Mouse (Mus musculus): ENCODE data around the gene Apc2. TPM values are rescaled to one million over a fixed set of nuclear protein-coding genes. Genes with fewer than 3 reads are reported as not detected.
A peak's percentile ranks its signal among the peaks of the same experiment; 100 is the strongest.
"Not testable (repeated sequence)": the region's sequence is repeated elsewhere in the genome, so short reads cannot be mapped to it uniquely, and the experiment has no call there.

The Apc2 gene
- polyA plus RNA-seq, 1 experiment from 2014 or later: 0.12 TPM

DNA sequence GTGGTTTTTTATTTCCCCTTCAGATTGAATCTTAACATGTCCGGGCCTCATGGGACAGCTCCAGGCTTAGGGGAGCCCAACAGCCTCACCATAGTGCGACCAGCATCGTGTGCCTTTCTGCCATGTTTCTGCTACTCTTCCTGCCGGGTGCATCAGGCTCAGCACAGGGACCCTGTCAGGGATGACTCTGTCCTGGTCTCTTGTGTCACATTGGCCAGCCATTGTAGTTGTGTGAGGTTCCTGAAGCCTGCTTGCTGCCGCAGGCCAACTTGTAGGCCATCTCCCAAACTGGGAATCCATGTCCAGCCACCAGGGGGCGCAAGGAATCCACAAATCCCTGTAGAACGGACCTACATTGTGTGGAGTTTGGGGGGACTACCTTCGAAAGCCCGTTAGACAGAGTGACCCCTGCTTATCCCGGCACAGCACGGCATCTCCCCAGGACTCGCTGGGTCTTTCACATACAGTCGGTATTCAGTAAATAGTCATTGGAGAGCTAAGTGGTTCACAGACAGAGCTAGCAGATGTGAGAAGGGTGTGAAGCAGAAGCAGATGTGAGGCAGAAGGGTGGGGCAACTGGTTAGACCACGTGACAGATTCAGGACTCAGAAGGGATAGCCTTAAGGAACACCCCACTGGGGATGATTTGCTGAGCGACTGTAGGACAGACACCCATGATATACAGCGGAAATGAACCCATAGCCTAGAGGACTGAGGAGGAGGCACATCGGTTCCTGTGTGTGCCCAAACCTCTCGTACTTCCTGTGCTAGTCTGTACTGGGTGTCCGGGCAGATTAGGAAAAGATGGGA, 44.4 kb downstream of the Apc2 start:
- Histone ChIP-seq H3K4me2 (peak overlapping the region; percentile 65), H3K4me1 (replicated peaks) (peaks cover 66% of the 10 kb centered on the region), H3K9ac (0 out of 2 replicates have a peak overlapping the region, but pooled peaks have one; percentile 7), H3K4me3 (replicated peaks) (peak overlapping the region; percentile 27), H3K9me3 (replicated peaks) (no peaks in the 10 kb centered on the region), H3K36me3 (replicated peaks) (peaks cover 17% of the 10 kb centered on the region), H3K27me3 (peaks cover 44% of the 10 kb centered on the region), H3K27ac (replicated peaks) (no peak overlapping the region)
- 15% methylated on average over 19 of the region's 19 CpGs for WGBS (ENCODE audit: insufficient replicate concordance)
- ATAC-seq (ENCODE audit: insufficient read depth): 0 out of 2 replicates have a peak, but pooled peaks have one; percentile 6

DNA sequence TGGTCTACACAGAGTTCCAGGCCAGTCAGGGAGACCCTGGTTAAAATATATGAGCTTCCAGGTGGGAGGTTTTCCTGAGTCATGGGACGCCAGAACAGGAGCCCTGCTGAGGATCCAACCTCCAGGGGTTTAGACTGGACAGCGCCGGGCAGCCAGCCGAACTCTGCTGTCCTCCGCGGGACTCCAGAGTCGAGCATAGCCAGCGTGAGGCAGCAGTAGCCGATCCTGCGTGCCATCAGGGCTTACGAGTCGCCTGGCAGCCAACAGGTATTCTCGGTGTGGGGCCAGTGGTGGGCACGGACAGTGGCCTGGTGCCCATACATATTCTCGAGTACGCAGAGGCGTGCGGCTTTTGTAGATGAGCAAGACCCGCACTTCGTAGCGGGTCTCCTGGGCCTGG, 45.2 kb downstream of the Apc2 start:
- WGBS (ENCODE audit: insufficient replicate concordance): 26% methylated on average over 21 of the region's 21 CpGs
- Histone ChIP-seq H3K36me3 (replicated peaks) (peaks cover 8% of the 10 kb centered on the region), H3K27me3 (peaks cover 53% of the 10 kb centered on the region), H3K4me2 (no peak overlapping the region), H3K4me3 (replicated peaks) (no peak overlapping the region), H3K4me1 (replicated peaks) (peaks cover 74% of the 10 kb centered on the region), H3K27ac (replicated peaks) (no peak overlapping the region), H3K9ac (no peak overlapping the region), H3K9me3 (replicated peaks) (no peaks in the 10 kb centered on the region)
- ATAC-seq (ENCODE audit: insufficient read depth): no peak

DNA sequence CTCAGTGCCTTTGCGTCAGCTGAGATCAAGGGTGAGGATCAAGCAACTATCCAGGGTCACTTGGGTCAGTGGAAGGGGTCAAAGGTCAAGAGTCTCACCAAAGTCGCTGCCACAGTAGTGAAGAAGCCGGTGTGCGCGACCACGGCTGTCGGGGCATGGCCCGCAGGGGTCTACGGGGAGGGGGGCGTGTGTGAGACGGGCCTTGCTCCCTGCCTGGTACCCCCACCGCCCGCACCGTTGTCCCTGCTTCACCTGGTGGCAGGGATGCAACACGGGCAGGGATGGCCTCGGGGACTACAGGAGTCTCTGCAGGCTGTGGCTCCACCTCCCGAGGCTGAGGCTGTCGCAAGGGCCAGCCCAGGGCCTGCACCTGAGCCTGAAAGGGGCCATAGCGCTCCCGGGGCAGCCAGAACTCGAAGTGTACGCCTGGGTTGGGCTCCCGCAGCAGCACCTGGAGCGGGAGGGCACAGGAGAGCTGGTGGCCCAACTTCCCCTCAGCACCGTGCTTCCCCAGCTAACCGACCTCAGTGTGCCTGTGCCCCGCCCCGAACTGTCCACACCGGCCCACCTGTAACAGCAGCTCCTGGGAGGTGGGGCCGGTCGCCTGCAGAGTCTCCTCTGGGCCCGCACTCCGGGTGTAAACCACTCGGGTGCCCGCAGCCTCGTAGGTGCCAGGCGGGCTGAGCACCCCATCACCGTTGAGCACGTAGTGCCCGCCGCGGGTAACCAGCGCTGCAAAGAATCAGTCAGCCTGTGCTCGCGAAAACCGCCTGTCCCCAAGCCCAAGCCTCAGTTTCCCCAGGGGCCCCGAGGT, 45.9 kb downstream of the Apc2 start:
- peaks cover 69% of the 10 kb centered on the region for H3K4me1 ChIP-seq (replicated peaks)
- no peak overlapping the region for H3K9ac ChIP-seq
- H3K27me3 ChIP-seq: peaks cover 56% of the 10 kb centered on the region
- ATAC-seq (ENCODE audit: insufficient read depth): no peak
- H3K4me3 ChIP-seq (replicated peaks): peak overlapping the region; percentile 54
- no peaks in the 10 kb centered on the region for H3K9me3 ChIP-seq (replicated peaks)
- H3K27ac ChIP-seq (replicated peaks): no peak overlapping the region
- WGBS (ENCODE audit: insufficient replicate concordance): 5% methylated on average over 47 of the region's 47 CpGs
- peak overlapping the region; percentile 83 for H3K4me2 ChIP-seq
- H3K36me3 ChIP-seq (replicated peaks): peaks cover 3% of the 10 kb centered on the region; the same call in 1 of the 2 replicates

DNA sequence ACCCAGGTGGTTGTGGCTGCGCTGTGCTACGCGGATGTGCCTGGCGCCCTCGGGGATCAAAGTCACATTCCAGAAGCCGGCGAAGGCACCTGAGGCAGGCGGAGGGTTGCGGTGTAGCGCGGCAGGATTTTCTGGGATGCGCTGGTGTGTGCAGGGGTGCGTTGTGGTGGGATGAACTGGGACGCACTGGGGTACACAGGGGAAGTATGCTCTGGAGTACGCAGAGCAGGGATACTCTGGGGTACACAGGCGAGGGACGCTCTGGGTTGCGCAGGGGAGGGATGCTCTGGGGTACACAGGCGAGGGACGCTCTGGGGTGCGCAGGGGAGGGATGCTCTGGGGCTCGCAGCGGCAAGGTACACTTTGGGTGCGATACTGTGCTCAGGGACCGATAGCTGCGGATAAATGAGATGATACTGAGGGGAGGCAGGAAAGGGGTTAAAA, 46.5 kb downstream of the Apc2 start:
- no peak for ATAC-seq (ENCODE audit: insufficient read depth)
- H3K4me2 ChIP-seq: peak overlapping the region; percentile 83
- H3K9me3 ChIP-seq (replicated peaks): no peaks in the 10 kb centered on the region
- peaks cover 69% of the 10 kb centered on the region for H3K4me1 ChIP-seq (replicated peaks)
- peaks cover 60% of the 10 kb centered on the region for H3K27me3 ChIP-seq
- no peak overlapping the region for H3K27ac ChIP-seq (replicated peaks)
- 5% methylated on average over 26 of the region's 26 CpGs for WGBS (ENCODE audit: insufficient replicate concordance)
- H3K4me3 ChIP-seq (replicated peaks): peak overlapping the region; percentile 54
- H3K9ac ChIP-seq: no peak overlapping the region
- H3K36me3 ChIP-seq (replicated peaks): no peaks in the 10 kb centered on the region

DNA sequence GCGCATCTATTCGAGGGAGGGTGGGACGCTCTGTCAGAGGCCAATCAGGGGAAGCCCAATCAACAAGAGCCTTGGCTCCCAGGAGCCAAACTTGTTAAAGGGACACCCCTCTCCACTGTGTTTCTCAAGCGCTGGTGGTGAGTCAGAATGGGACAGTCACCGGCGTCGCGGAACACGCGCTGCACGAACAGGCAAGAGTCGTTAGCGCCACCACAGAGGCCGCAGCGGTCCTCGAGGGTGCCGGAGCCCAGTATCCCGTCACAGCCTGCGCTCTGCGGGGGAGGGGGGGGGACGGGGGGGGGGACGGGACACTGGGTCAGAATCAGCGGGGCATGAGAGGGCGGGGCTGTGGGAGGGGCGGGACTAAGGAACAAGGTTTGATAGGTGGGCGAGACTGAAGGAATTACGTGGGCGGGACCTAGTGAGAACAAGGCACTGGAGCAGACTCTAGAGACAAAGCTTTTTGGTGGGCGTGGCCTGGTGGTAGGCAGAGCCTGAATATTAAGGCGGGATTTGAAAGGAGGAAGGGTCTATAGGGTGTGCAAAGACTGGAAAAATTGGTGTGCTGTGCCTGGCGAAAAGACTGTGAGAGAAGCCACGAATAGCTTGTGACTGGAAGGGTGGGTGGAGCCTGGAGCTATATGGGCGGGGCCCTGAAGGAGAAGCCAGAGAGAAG, 47.1 kb downstream of the Apc2 start:
- Histone ChIP-seq H3K4me2 (peak overlapping the region; percentile 83), H3K9me3 (replicated peaks) (no peaks in the 10 kb centered on the region), H3K4me3 (replicated peaks) (peak overlapping the region; percentile 54), H3K27me3 (peaks cover 65% of the 10 kb centered on the region), H3K9ac (peak overlapping the region; percentile 57; the same call in 1 of the 2 replicates), H3K36me3 (replicated peaks) (no peaks in the 10 kb centered on the region), H3K27ac (replicated peaks) (peak overlapping the region; percentile 97), H3K4me1 (replicated peaks) (peaks cover 74% of the 10 kb centered on the region)
- under 1% methylated on average over 33 of the region's 33 CpGs for WGBS (ENCODE audit: insufficient replicate concordance)
- ATAC-seq (ENCODE audit: insufficient read depth): peak; percentile 20

DNA sequence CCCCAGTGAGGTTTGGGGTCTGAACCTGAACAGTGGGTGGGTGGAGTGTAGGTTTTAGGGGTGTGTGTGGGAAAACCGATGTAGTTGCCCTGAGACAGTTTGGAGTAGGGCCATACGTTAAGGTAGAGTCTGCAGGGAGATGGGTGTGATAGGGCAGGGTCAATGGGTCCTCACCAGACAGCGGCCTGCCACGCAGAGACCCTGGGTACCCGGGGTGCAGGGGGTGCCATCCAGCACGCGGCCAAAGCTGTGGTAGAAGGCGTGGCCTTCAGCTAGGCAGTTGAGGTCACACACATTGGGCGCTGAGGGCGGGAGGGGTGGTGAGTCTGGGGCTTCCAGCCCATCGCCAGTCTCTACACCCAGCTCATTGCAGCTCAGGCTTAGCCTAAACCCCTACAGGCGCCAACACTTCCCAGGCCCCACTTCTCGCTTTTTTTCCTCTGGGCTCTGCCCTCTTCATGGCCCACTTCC, 47.7 kb downstream of the Apc2 start:
- Histone ChIP-seq H3K9me3 (replicated peaks) (no peaks in the 10 kb centered on the region), H3K4me3 (replicated peaks) (peak overlapping the region; percentile 54), H3K4me2 (peak overlapping the region; percentile 83), H3K27ac (replicated peaks) (peak overlapping the region; percentile 97), H3K27me3 (peaks cover 71% of the 10 kb centered on the region), H3K4me1 (replicated peaks) (peaks cover 80% of the 10 kb centered on the region), H3K9ac (peak overlapping the region; percentile 57; the same call in 1 of the 2 replicates), H3K36me3 (replicated peaks) (no peaks in the 10 kb centered on the region)
- ATAC-seq (ENCODE audit: insufficient read depth): peak; percentile 10; the same call in 1 of the 2 replicates
- WGBS (ENCODE audit: insufficient replicate concordance): 17% methylated on average over 13 of the region's 13 CpGs

DNA sequence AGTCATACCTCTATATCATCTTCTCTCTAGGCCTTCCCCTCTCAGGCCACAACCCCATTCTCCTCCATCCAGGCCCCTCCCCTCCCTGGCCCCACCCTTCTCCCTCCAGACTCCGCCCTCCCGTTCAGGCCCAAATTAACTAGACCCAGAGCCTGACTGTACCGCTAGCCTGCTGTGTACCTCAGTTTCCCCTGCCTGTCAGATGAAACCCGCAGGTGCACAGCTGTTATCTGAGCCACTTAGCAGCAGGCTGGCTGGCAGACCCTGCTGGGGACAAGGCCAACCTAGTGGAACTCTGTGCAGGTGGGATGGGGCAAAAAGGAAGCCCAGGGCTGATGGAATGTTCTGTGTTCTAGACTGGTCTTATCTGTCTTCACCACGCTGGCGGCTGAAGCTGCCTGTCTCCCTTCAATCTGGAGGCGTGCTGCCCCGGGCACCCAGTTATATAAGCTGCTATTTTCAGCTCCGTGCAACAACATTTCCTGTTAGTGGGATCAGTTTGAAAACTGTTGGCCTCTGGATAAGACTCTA, 48.4 kb downstream of the Apc2 start:
- H3K9me3 ChIP-seq (replicated peaks): no peaks in the 10 kb centered on the region
- WGBS (ENCODE audit: insufficient replicate concordance): 7% methylated on average over 9 of the region's 9 CpGs
- no peaks in the 10 kb centered on the region for H3K36me3 ChIP-seq (replicated peaks)
- peak overlapping the region; percentile 57 for H3K9ac ChIP-seq
- peak; percentile 81 for ATAC-seq (ENCODE audit: insufficient read depth)
- peak overlapping the region; percentile 83 for H3K4me2 ChIP-seq
- peak overlapping the region; percentile 97 for H3K27ac ChIP-seq (replicated peaks)
- H3K27me3 ChIP-seq: peaks cover 78% of the 10 kb centered on the region
- peak overlapping the region; percentile 54 for H3K4me3 ChIP-seq (replicated peaks)
- peaks cover 88% of the 10 kb centered on the region for H3K4me1 ChIP-seq (replicated peaks)

DNA sequence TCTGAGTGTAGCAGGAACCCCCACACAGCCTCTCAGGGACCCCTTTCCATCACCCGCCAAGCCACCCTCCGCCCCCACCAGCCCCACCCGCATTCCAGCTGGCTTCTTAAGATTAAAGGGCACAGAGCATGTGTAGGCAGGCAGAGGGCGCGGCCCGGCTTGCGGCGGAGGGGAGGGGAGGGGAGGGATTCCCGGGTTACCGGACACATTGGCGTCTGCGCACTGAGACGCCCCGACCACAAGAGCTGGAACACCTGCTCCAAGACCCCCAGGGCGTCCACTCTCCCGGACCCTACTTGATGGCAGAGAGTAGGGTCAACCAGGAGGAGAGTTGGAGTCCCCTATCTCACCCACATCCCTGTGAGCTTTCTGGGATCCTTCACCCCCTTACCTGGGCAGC, 49.3 kb downstream of the Apc2 start:
- ATAC-seq (ENCODE audit: insufficient read depth): peak; percentile 22
- H3K9ac ChIP-seq: peak overlapping the region; percentile 57
- H3K9me3 ChIP-seq (replicated peaks): no peaks in the 10 kb centered on the region
- H3K4me1 ChIP-seq (replicated peaks): peaks cover 84% of the 10 kb centered on the region
- H3K36me3 ChIP-seq (replicated peaks): no peaks in the 10 kb centered on the region
- H3K27me3 ChIP-seq: peaks cover 87% of the 10 kb centered on the region
- peak overlapping the region; percentile 83 for H3K4me2 ChIP-seq
- 4% methylated on average over 16 of the region's 16 CpGs for WGBS (ENCODE audit: insufficient replicate concordance)
- H3K4me3 ChIP-seq (replicated peaks): peak overlapping the region; percentile 54
- H3K27ac ChIP-seq (replicated peaks): peak overlapping the region; percentile 97

DNA sequence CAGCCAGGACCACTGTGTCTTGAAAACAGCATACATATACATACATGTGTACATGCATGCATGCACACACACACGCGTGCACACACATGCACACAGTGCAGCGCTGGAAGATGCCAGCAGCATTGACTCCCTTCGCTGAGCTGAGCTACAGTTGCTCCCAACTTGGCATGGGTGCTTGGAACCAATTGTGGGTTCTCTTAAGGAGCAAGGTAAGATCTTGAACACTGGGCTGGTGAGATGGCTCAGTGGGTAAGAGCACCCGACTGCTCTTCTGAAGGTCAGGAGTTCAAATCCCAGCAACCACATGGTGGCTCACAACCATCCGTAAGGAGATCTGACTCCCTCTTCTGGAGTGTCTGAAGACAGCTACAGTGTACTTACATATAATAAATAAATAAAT, 50.2 kb downstream of the Apc2 start:
- Histone ChIP-seq H3K4me1 (replicated peaks) (peaks cover 84% of the 10 kb centered on the region), H3K4me2 (0 out of 2 replicates have a peak overlapping the region, but pooled peaks have one; percentile 83), H3K27me3 (peaks cover 87% of the 10 kb centered on the region), H3K27ac (replicated peaks) (peak overlapping the region; percentile 97; the same call in 1 of the 2 replicates)
- H3K4me3 ChIP-seq (replicated peaks); H3K9ac ChIP-seq; H3K36me3 ChIP-seq (replicated peaks); H3K9me3 ChIP-seq (replicated peaks); ATAC-seq (ENCODE audit: insufficient read depth): not testable (repeated sequence)
- WGBS (ENCODE audit: insufficient replicate concordance): 75% methylated on average over 6 of the region's 6 CpGs

DNA sequence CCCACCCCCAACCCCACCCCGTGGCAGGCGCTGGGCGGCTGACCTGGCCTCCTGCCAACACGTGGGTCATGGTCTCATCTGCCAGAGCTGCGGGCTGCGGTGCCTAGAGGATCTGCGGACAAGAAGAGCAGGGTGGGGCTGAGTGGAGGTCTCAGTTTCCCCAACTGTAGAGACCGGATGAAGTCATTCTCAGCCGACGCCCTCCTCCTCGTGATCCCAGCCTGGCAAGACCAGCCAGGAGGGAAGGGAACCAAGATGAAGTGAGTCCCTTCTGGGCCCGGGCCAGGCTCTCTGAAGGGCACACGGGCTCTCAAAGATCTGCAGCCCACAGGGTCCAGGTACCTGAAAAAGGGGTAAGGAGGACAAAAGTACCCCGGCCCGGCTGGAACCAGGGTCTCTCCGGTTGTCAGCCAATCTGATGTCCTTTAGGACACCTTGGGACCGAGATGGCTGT, 51.8 kb downstream of the Apc2 start:
- Histone ChIP-seq H3K4me1 (replicated peaks) (peaks cover 74% of the 10 kb centered on the region), H3K27me3 (peaks cover 87% of the 10 kb centered on the region), H3K4me3 (replicated peaks) (peak overlapping the region; percentile 57), H3K27ac (replicated peaks) (no peak overlapping the region), H3K9me3 (replicated peaks) (no peaks in the 10 kb centered on the region), H3K4me2 (peak overlapping the region; percentile 89), H3K9ac (peak overlapping the region; percentile 54; the same call in 1 of the 2 replicates), H3K36me3 (replicated peaks) (no peaks in the 10 kb centered on the region)
- no peak for ATAC-seq (ENCODE audit: insufficient read depth)
- 10% methylated on average over 17 of the region's 17 CpGs for WGBS (ENCODE audit: insufficient replicate concordance)

All from liver, embryonic 15.5 days (tissue).